Mouse (Mus musculus) hindbrain, embryonic 11.5 days (tissue): ENCODE data around the gene Zfp109. TPM values are rescaled to one million over a fixed set of nuclear protein-coding genes. Genes with fewer than 3 reads are reported as not detected.

Experiments used
- ATAC-seq: fragments of 200-750 bp; cut with Nextera tagmentation; 2 replicates; pipeline ENCODE4 v1.8.0; 2017; ENCODE audit warnings: mild to moderate bottlenecking, moderate TSS enrichment, moderate library complexity; ENCODE audit not compliant: low FRiP score
- DNase-seq: peaks from one replicate; pipeline ENCODE4 v3.0.0-alpha.2; 2015; ENCODE audit warnings: low spot score
- H3K27ac ChIP-seq: fragments of 300-500 bp; sonication (generic); 2 replicates; pipeline ENCODE4 v1.5.1; 2014; ENCODE audit warnings: mild to moderate bottlenecking, low read depth, low read length
- H3K27me3 ChIP-seq: fragments of 300-500 bp; sonication (generic); 2 replicates; pipeline ENCODE4 v1.6.1; 2014; ENCODE audit warnings: mild to moderate bottlenecking, low read length, moderate library complexity, mixed read lengths; ENCODE audit not compliant: control insufficient read depth, insufficient read depth
- H3K36me3 ChIP-seq: fragments of 300-500 bp; sonication (generic); 2 replicates; pipeline ENCODE4 v1.6.1; 2014; ENCODE audit warnings: mild to moderate bottlenecking, low read length, moderate library complexity, mixed read lengths; ENCODE audit not compliant: control insufficient read depth, insufficient read depth
- H3K4me1 ChIP-seq: fragments of 300-500 bp; sonication (generic); replicated peaks from 2 replicates; pipeline ENCODE4 v1.6.1; 2014; ENCODE audit warnings: low read length, mixed read lengths; ENCODE audit not compliant: control insufficient read depth, insufficient read depth
- H3K4me2 ChIP-seq: fragments of 300-500 bp; sonication (generic); replicated peaks from 2 replicates; pipeline ENCODE4 v1.6.1; 2014; ENCODE audit warnings: mild to moderate bottlenecking, low read depth, low read length
- H3K4me3 ChIP-seq: fragments of 300-500 bp; sonication (generic); 2 replicates; pipeline ENCODE4 v1.5.1; 2014; ENCODE audit warnings: low read depth, low read length
- H3K9ac ChIP-seq: fragments of 300-500 bp; sonication (generic); 2 replicates; pipeline ENCODE4 v1.6.1; 2014; ENCODE audit warnings: low read depth, low read length
- H3K9me3 ChIP-seq: fragments of 300-500 bp; sonication (generic); 2 replicates; pipeline ENCODE4 v1.6.1; 2016; ENCODE audit warnings: low read length; ENCODE audit not compliant: control insufficient read depth
- WGBS: fragments of 180-500 bp; shearing (Covaris S2); extraction: QIAGEN DNeasy Blood & Tissue Kit; methylation state at CpG from one replicate; pipeline ENCODE4 v1.1.7; 2014; 5-methylcytosine and 5-hydroxymethylcytosine counted together
- polyA plus RNA-seq: library from polyadenylated mRNA; unstranded; fragments of >200 nt; fragmentation: Nextera tagmentation; extraction: Ambion mirVana; gene quantifications from 2 replicates; pipeline ENCODE4 v1.2.1, GENCODE M21; 2014

Zfp109 gene
- polyA plus RNA-seq, 1 experiment from 2014 or later, result 6.1 TPM

GRCm38 (mm10) chr7:24189571-24189944 is 47.8 kb downstream of the Zfp109 start:
- Histone ChIP-seq H3K4me3 (no peak overlapping the region), H3K36me3 (peaks cover 6% of the 10 kb centered on the region; the same call in 1 of the 2 replicates), H3K9ac (no peak overlapping the region), H3K27ac (no peak overlapping the region), H3K4me2 (no peak overlapping the region), H3K9me3 (no peaks in the 10 kb centered on the region), H3K4me1 (no peaks in the 10 kb centered on the region), H3K27me3 (no peaks in the 10 kb centered on the region)
- ATAC-seq (no peak), DNase-seq (no peak)
- 76% methylated on average over 5 of the region's 5 CpGs for WGBS

GRCm38 (mm10) chr7:24188901-24189570 is 48.3 kb downstream of the Zfp109 start:
- Histone ChIP-seq H3K27me3 (no peaks in the 10 kb centered on the region), H3K4me2 (no peak overlapping the region), H3K4me1 (no peaks in the 10 kb centered on the region), H3K4me3 (no peak overlapping the region), H3K9ac (no peak overlapping the region), H3K36me3 (peaks cover 4% of the 10 kb centered on the region; the same call in 1 of the 2 replicates), H3K27ac (no peak overlapping the region), H3K9me3 (no peaks in the 10 kb centered on the region)
- ATAC-seq (no peak), DNase-seq (no peak)
- WGBS, result 75% methylated on average over 4 of the region's 4 CpGs

- Histone ChIP-seq H3K4me2 (no peak overlapping the region), H3K9ac (no peak overlapping the region), H3K27me3 (no peaks in the 10 kb centered on the region), H3K36me3 (no peaks in the 10 kb centered on the region), H3K4me1 (no peaks in the 10 kb centered on the region), H3K27ac (no peak overlapping the region), H3K4me3 (no peak overlapping the region), H3K9me3 (no peaks in the 10 kb centered on the region)
- WGBS, result 73% methylated on average over 1 of the region's 1 CpGs
- ATAC-seq (no peak), DNase-seq (no peak)
Observed at GRCm38 (mm10) chr7:24187611-24188010, 49.7 kb downstream of the Zfp109 start.

Other genes with a start within 250 kb of the Zfp109 start
- not detected in 2 replicates for gene V1rd19, start 235.9 kb downstream of the Zfp109 start, polyA plus RNA-seq
- gene Vmn1r183, start 184.3 kb downstream of the Zfp109 start, polyA plus RNA-seq, result not detected in 2 replicates
- 29.5 and 34.0 TPM in 2 replicates for gene Zfp180, start 155.6 kb downstream of the Zfp109 start, polyA plus RNA-seq
- 4.6 and 4.8 TPM in 2 replicates for gene Zfp112, start 125.2 kb downstream of the Zfp109 start, polyA plus RNA-seq
- gene Zfp235, start 103.4 kb downstream of the Zfp109 start, polyA plus RNA-seq, result 15.1 and 18.1 TPM in 2 replicates
- gene Zfp114, start 62.5 kb downstream of the Zfp109 start, polyA plus RNA-seq, result 4.5 and 7.8 TPM in 2 replicates
- gene Zfp111, start 26.1 kb downstream of the Zfp109 start, polyA plus RNA-seq, result 9.5 and 11.0 TPM in 2 replicates
- 2.2 and 3.0 TPM in 2 replicates for gene Zfp108, start 17.2 kb upstream of the Zfp109 start, polyA plus RNA-seq
- gene Zfp93, start 32.9 kb upstream of the Zfp109 start, polyA plus RNA-seq, result 7.2 and 9.6 TPM in 2 replicates
- 32.1 and 40.0 TPM in 2 replicates for gene Zfp61, start 63.7 kb upstream of the Zfp109 start, polyA plus RNA-seq
- gene Zfp94, start 79.1 kb upstream of the Zfp109 start, polyA plus RNA-seq, result 12.8 and 15.4 TPM in 2 replicates
- not detected in 2 replicates for gene Tescl, start 96.4 kb upstream of the Zfp109 start, polyA plus RNA-seq
- not detected in 2 replicates for gene Lypd5, start 111.6 kb upstream of the Zfp109 start, polyA plus RNA-seq
- 2.4 and 3.5 TPM in 2 replicates for gene Kcnn4, start 132.7 kb upstream of the Zfp109 start, polyA plus RNA-seq
- 18.4 and 21.3 TPM in 2 replicates for gene Smg9, start 162.1 kb upstream of the Zfp109 start, polyA plus RNA-seq
- gene Irgc1, start 214.7 kb upstream of the Zfp109 start, polyA plus RNA-seq, result not detected in 2 replicates
- gene Plaur, start 224.9 kb upstream of the Zfp109 start, polyA plus RNA-seq, result 1.7 and 2.1 TPM in 2 replicates
- gene Cadm4, start 244.5 kb upstream of the Zfp109 start, polyA plus RNA-seq, result 8.8 and 12.6 TPM in 2 replicates